Mouse (Mus musculus): Measurements from ENCODE around the gene Acsl4. TPM values are rescaled to one million over a fixed set of nuclear protein-coding genes. Genes with fewer than 3 reads are reported as not detected.

Acsl4 gene
- polyA plus RNA-seq, 1 experiment from 2014 or later, result 15.8 TPM

- 57% methylated on average over 2 of the region's 2 CpGs for WGBS
- no peak overlapping the region for H3K9ac ChIP-seq (replicated peaks; ENCODE audit: low read depth, low read length)
- H3K4me3 ChIP-seq (replicated peaks; ENCODE audit: low read length), result no peak overlapping the region
- no peaks in the 10 kb centered on the region for H3K36me3 ChIP-seq (ENCODE audit: control insufficient read depth, insufficient read depth)
- no peak overlapping the region for H3K27ac ChIP-seq (ENCODE audit: low read length)
- no peaks in the 10 kb centered on the region for H3K27me3 ChIP-seq (replicated peaks; ENCODE audit: control insufficient read depth, insufficient read depth, low read length)
- H3K9me3 ChIP-seq (ENCODE audit: control insufficient read depth, low read length), result no peaks in the 10 kb centered on the region
- ATAC-seq, result no peak
- H3K4me1 ChIP-seq (replicated peaks; ENCODE audit: control insufficient read depth, insufficient read depth, low read length), result no peaks in the 10 kb centered on the region
- no peak overlapping the region for H3K4me2 ChIP-seq (ENCODE audit: low read length)
These were observed 8.3 kb upstream of the Acsl4 start for GRCm38 (mm10) chrX:142398621-142399020.

GRCm38 (mm10) chrX:142390909-142391265 lies 552 bp upstream of the Acsl4 start:
- Histone ChIP-seq H3K4me1 (replicated peaks; ENCODE audit: control insufficient read depth, insufficient read depth, low read length) (peaks cover 2% of the 10 kb centered on the region; the same call in 1 of the 2 replicates), H3K9me3 (ENCODE audit: control insufficient read depth, low read length) (no peaks in the 10 kb centered on the region), H3K27ac (ENCODE audit: low read length) (peak overlapping the region; percentile 62), H3K27me3 (replicated peaks; ENCODE audit: control insufficient read depth, insufficient read depth, low read length) (no peaks in the 10 kb centered on the region), H3K4me3 (replicated peaks; ENCODE audit: low read length) (peak overlapping the region; percentile 60), H3K9ac (replicated peaks; ENCODE audit: low read depth, low read length) (peak overlapping the region; percentile 65), H3K36me3 (ENCODE audit: control insufficient read depth, insufficient read depth) (no peaks in the 10 kb centered on the region), H3K4me2 (ENCODE audit: low read length) (peak overlapping the region; percentile 56)
- ATAC-seq, result no peak; the same call in 1 of the 2 replicates
- WGBS, result 38% methylated on average over 7 of the region's 7 CpGs

GRCm38 (mm10) chrX:142389581-142390159 lies 665 bp downstream of the Acsl4 start:
- peak overlapping the region; percentile 60 for H3K4me3 ChIP-seq (replicated peaks; ENCODE audit: low read length)
- H3K4me2 ChIP-seq (ENCODE audit: low read length), result peak overlapping the region; percentile 53
- 24% methylated on average over 22 of the region's 22 CpGs for WGBS
- peak; percentile 34 for ATAC-seq
- peaks cover 2% of the 10 kb centered on the region; the same call in 1 of the 2 replicates for H3K4me1 ChIP-seq (replicated peaks; ENCODE audit: control insufficient read depth, insufficient read depth, low read length)
- H3K27me3 ChIP-seq (replicated peaks; ENCODE audit: control insufficient read depth, insufficient read depth, low read length), result no peaks in the 10 kb centered on the region
- H3K9me3 ChIP-seq (ENCODE audit: control insufficient read depth, low read length), result no peaks in the 10 kb centered on the region
- peak overlapping the region; percentile 80 for H3K27ac ChIP-seq (ENCODE audit: low read length)
- no peaks in the 10 kb centered on the region for H3K36me3 ChIP-seq (ENCODE audit: control insufficient read depth, insufficient read depth)
- H3K9ac ChIP-seq (replicated peaks; ENCODE audit: low read depth, low read length), result peak overlapping the region; percentile 71

GRCm38 (mm10) chrX:142388141-142388540 lies 2.2 kb downstream of the Acsl4 start:
- peaks cover 2% of the 10 kb centered on the region; the same call in 1 of the 2 replicates for H3K4me1 ChIP-seq (replicated peaks; ENCODE audit: control insufficient read depth, insufficient read depth, low read length)
- ATAC-seq, result no peak
- no peaks in the 10 kb centered on the region for H3K36me3 ChIP-seq (ENCODE audit: control insufficient read depth, insufficient read depth)
- H3K4me2 ChIP-seq (ENCODE audit: low read length), result no peak overlapping the region
- WGBS, result 90% methylated on average over 6 of the region's 6 CpGs
- H3K9ac ChIP-seq (replicated peaks; ENCODE audit: low read depth, low read length), result no peak overlapping the region
- no peaks in the 10 kb centered on the region for H3K9me3 ChIP-seq (ENCODE audit: control insufficient read depth, low read length)
- H3K27me3 ChIP-seq (replicated peaks; ENCODE audit: control insufficient read depth, insufficient read depth, low read length), result no peaks in the 10 kb centered on the region
- no peak overlapping the region for H3K4me3 ChIP-seq (replicated peaks; ENCODE audit: low read length)
- H3K27ac ChIP-seq (ENCODE audit: low read length), result no peak overlapping the region

GRCm38 (mm10) chrX:142387634-142388033 lies 2.7 kb downstream of the Acsl4 start:
- Histone ChIP-seq H3K9me3 (ENCODE audit: control insufficient read depth, low read length) (no peaks in the 10 kb centered on the region), H3K4me3 (replicated peaks; ENCODE audit: low read length) (no peak overlapping the region), H3K4me2 (ENCODE audit: low read length) (no peak overlapping the region), H3K27ac (ENCODE audit: low read length) (no peak overlapping the region), H3K4me1 (replicated peaks; ENCODE audit: control insufficient read depth, insufficient read depth, low read length) (peaks cover 2% of the 10 kb centered on the region; the same call in 1 of the 2 replicates), H3K36me3 (ENCODE audit: control insufficient read depth, insufficient read depth) (no peaks in the 10 kb centered on the region), H3K9ac (replicated peaks; ENCODE audit: low read depth, low read length) (no peak overlapping the region), H3K27me3 (replicated peaks; ENCODE audit: control insufficient read depth, insufficient read depth, low read length) (no peaks in the 10 kb centered on the region)
- no peak for ATAC-seq
- WGBS, result 90% methylated on average over 1 of the region's 1 CpGs

- no peak for ATAC-seq
- H3K27me3 ChIP-seq (replicated peaks; ENCODE audit: control insufficient read depth, insufficient read depth, low read length), result no peaks in the 10 kb centered on the region
- H3K4me3 ChIP-seq (replicated peaks; ENCODE audit: low read length), result no peak overlapping the region
- H3K4me2 ChIP-seq (ENCODE audit: low read length), result no peak overlapping the region
- H3K27ac ChIP-seq (ENCODE audit: low read length), result no peak overlapping the region
- no peaks in the 10 kb centered on the region for H3K9me3 ChIP-seq (ENCODE audit: control insufficient read depth, low read length)
- 86% methylated on average over 3 of the region's 3 CpGs for WGBS
- peaks cover 2% of the 10 kb centered on the region; the same call in 1 of the 2 replicates for H3K4me1 ChIP-seq (replicated peaks; ENCODE audit: control insufficient read depth, insufficient read depth, low read length)
- no peaks in the 10 kb centered on the region for H3K36me3 ChIP-seq (ENCODE audit: control insufficient read depth, insufficient read depth)
- no peak overlapping the region for H3K9ac ChIP-seq (replicated peaks; ENCODE audit: low read depth, low read length)
These were observed 5.4 kb downstream of the Acsl4 start for GRCm38 (mm10) chrX:142384918-142385317.

GRCm38 (mm10) chrX:142379894-142380293 lies 10.4 kb downstream of the Acsl4 start:
- H3K9me3 ChIP-seq (ENCODE audit: control insufficient read depth, low read length), result no peaks in the 10 kb centered on the region
- no peaks in the 10 kb centered on the region for H3K27me3 ChIP-seq (replicated peaks; ENCODE audit: control insufficient read depth, insufficient read depth, low read length)
- WGBS, result 87% methylated on average over 6 of the region's 6 CpGs
- no peak overlapping the region for H3K4me3 ChIP-seq (replicated peaks; ENCODE audit: low read length)
- no peak for ATAC-seq
- no peaks in the 10 kb centered on the region for H3K4me1 ChIP-seq (replicated peaks; ENCODE audit: control insufficient read depth, insufficient read depth, low read length)
- no peak overlapping the region for H3K27ac ChIP-seq (ENCODE audit: low read length)
- H3K36me3 ChIP-seq (ENCODE audit: control insufficient read depth, insufficient read depth), result no peaks in the 10 kb centered on the region
- H3K4me2 ChIP-seq (ENCODE audit: low read length), result no peak overlapping the region
- H3K9ac ChIP-seq (replicated peaks; ENCODE audit: low read depth, low read length), result no peak overlapping the region

GRCm38 (mm10) chrX:142378048-142378447 lies 12.3 kb downstream of the Acsl4 start:
- ATAC-seq, result no peak
- 90% methylated on average over 6 of the region's 6 CpGs for WGBS
- no peaks in the 10 kb centered on the region for H3K27me3 ChIP-seq (replicated peaks; ENCODE audit: control insufficient read depth, insufficient read depth, low read length)
- H3K9me3 ChIP-seq (ENCODE audit: control insufficient read depth, low read length), result no peaks in the 10 kb centered on the region
- no peaks in the 10 kb centered on the region for H3K36me3 ChIP-seq (ENCODE audit: control insufficient read depth, insufficient read depth)
- no peak overlapping the region for H3K4me2 ChIP-seq (ENCODE audit: low read length)
- no peak overlapping the region for H3K4me3 ChIP-seq (replicated peaks; ENCODE audit: low read length)
- no peak overlapping the region for H3K9ac ChIP-seq (replicated peaks; ENCODE audit: low read depth, low read length)
- no peak overlapping the region for H3K27ac ChIP-seq (ENCODE audit: low read length)
- H3K4me1 ChIP-seq (replicated peaks; ENCODE audit: control insufficient read depth, insufficient read depth, low read length), result no peaks in the 10 kb centered on the region

GRCm38 (mm10) chrX:142377358-142377757 lies 13.0 kb downstream of the Acsl4 start:
- WGBS, result 81% methylated on average over 3 of the region's 3 CpGs

GRCm38 (mm10) chrX:142376747-142377146 lies 13.6 kb downstream of the Acsl4 start:
- no peaks in the 10 kb centered on the region for H3K9me3 ChIP-seq (ENCODE audit: control insufficient read depth, low read length)
- H3K4me3 ChIP-seq (replicated peaks; ENCODE audit: low read length), result no peak overlapping the region
- WGBS, result 75% methylated on average over 3 of the region's 3 CpGs
- H3K36me3 ChIP-seq (ENCODE audit: control insufficient read depth, insufficient read depth), result no peaks in the 10 kb centered on the region
- no peak for ATAC-seq
- no peaks in the 10 kb centered on the region for H3K27me3 ChIP-seq (replicated peaks; ENCODE audit: control insufficient read depth, insufficient read depth, low read length)
- no peak overlapping the region for H3K4me2 ChIP-seq (ENCODE audit: low read length)
- H3K9ac ChIP-seq (replicated peaks; ENCODE audit: low read depth, low read length), result no peak overlapping the region
- H3K4me1 ChIP-seq (replicated peaks; ENCODE audit: control insufficient read depth, insufficient read depth, low read length), result no peaks in the 10 kb centered on the region
- no peak overlapping the region for H3K27ac ChIP-seq (ENCODE audit: low read length)

More at GRCm38 (mm10) chrX:142377358-142377757, 13.0 kb downstream of the Acsl4 start:
- Histone ChIP-seq H3K4me2 (ENCODE audit: low read length) (no peak overlapping the region), H3K27me3 (replicated peaks; ENCODE audit: control insufficient read depth, insufficient read depth, low read length) (no peaks in the 10 kb centered on the region), H3K4me3 (replicated peaks; ENCODE audit: low read length) (no peak overlapping the region), H3K27ac (ENCODE audit: low read length) (no peak overlapping the region), H3K36me3 (ENCODE audit: control insufficient read depth, insufficient read depth) (no peaks in the 10 kb centered on the region), H3K9me3 (ENCODE audit: control insufficient read depth, low read length) (no peaks in the 10 kb centered on the region), H3K9ac (replicated peaks; ENCODE audit: low read depth, low read length) (no peak overlapping the region), H3K4me1 (replicated peaks; ENCODE audit: control insufficient read depth, insufficient read depth, low read length) (no peaks in the 10 kb centered on the region)
- no peak for ATAC-seq
